Mouse (Mus musculus) ES-E14 (cell line): ENCODE data around the gene H2afy.

Experiments
- ZC3H11A ChIP-seq: IDR thresholded peaks from 2 replicates; pipeline ENCODE4 v1.6.1; 2012; ENCODE audit warnings: low read depth, mild to moderate bottlenecking, inconsistent platforms, low read length, borderline replicate concordance
- ZNF384 ChIP-seq: IDR thresholded peaks from 2 replicates; pipeline ENCODE4 v1.6.1; 2012; ENCODE audit warnings: low read depth, low read length, inconsistent platforms

DNA sequence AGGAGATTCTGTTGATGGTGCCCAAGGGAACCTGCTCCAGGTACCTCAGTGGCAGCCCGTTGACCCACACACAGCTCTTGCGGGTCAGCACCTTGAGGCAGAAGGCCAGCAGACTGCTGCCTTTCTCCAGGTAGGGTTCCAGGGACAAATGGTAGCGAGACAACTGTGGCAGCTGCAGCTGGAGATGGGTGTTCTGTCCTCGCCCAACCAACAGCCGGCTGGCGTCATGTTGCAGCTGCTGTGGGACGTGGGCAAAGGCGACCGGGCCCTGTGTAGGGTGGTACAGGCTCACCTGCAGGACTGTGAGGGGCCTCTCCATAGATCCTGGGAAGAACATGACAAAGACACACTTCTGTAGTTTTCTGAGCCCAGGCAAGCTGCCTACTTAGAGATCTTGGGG, 40.1 kb upstream of the H2afy start:
- no peak for TF ChIP-seq ZNF384
- no peak for TF ChIP-seq ZC3H11A
